Mouse (Mus musculus): ENCODE results near the gene Aldh1a7. TPM values are rescaled to one million over a fixed set of nuclear protein-coding genes. Genes with fewer than 3 reads are reported as not detected.
A peak's percentile ranks its signal among the peaks of the same experiment; 100 is the strongest.

The Aldh1a7 gene
- polyA plus RNA-seq (2015; fragmentation: Nextera tagmentation; extraction: Ambion mirVana): 0.88 and 1.1 TPM in 2 replicates

GRCm38 (mm10) chr19:20727381-20727780 is at the start of gene Aldh1a7:
Aldh1a7 (minus strand) TSS chr19:20727562.
- no peaks in the 10 kb centered on the region for H3K36me3 ChIP-seq (replicated peaks)
- no peak for ATAC-seq (replicated peaks)
- H3K4me3 ChIP-seq: no peak within 1 kb of the TSS
- H3K27me3 ChIP-seq (replicated peaks): no peaks in the 10 kb centered on the region
- H3K4me2 ChIP-seq: no peak within 1 kb of the TSS
- WGBS: 79% methylated on average over 2 of the region's 2 CpGs
- no peaks in the 10 kb centered on the region for H3K4me1 ChIP-seq
- H3K9ac ChIP-seq: no peak within 1 kb of the TSS
- H3K27ac ChIP-seq: no peak within 1 kb of the TSS
- H3K9me3 ChIP-seq: no peaks in the 10 kb centered on the region

- no peak for ATAC-seq (replicated peaks)
Measured at GRCm38 (mm10) chr19:20775681-20776080, 48.3 kb upstream of the Aldh1a7 start.

GRCm38 (mm10) chr19:20773941-20774340 is 46.6 kb upstream of the Aldh1a7 start:
- H3K4me2 ChIP-seq: no peak overlapping the region
- no peaks in the 10 kb centered on the region for H3K36me3 ChIP-seq (replicated peaks)
- H3K4me1 ChIP-seq: no peaks in the 10 kb centered on the region
- no peak overlapping the region for H3K4me3 ChIP-seq
- ATAC-seq (replicated peaks): no peak
- no peak overlapping the region for H3K9ac ChIP-seq
- H3K27ac ChIP-seq: no peak overlapping the region
- H3K9me3 ChIP-seq: no peaks in the 10 kb centered on the region
- whole genome bisulfite sequencing: 86% methylated on average over 7 of the region's 7 CpGs
- no peaks in the 10 kb centered on the region for H3K27me3 ChIP-seq (replicated peaks)

More at GRCm38 (mm10) chr19:20775681-20776080, 48.3 kb upstream of the Aldh1a7 start:
- WGBS: 72% methylated on average over 2 of the region's 2 CpGs
- Histone ChIP-seq H3K36me3 (replicated peaks) (no peaks in the 10 kb centered on the region), H3K4me3 (no peak overlapping the region), H3K9me3 (no peaks in the 10 kb centered on the region), H3K27ac (no peak overlapping the region), H3K9ac (no peak overlapping the region), H3K4me1 (no peaks in the 10 kb centered on the region), H3K27me3 (replicated peaks) (no peaks in the 10 kb centered on the region), H3K4me2 (no peak overlapping the region)

GRCm38 (mm10) chr19:20764214-20764613 is 36.9 kb upstream of the Aldh1a7 start:
- H3K9ac ChIP-seq: no peak overlapping the region
- WGBS: 15% methylated on average over 1 of the region's 1 CpGs
- ATAC-seq (replicated peaks): peak; percentile 94

GRCm38 (mm10) chr19:20761675-20762426 is 34.5 kb upstream of the Aldh1a7 start:
- 76% methylated on average over 4 of the region's 4 CpGs for WGBS
- no peak overlapping the region for H3K4me2 ChIP-seq
- H3K9ac ChIP-seq: no peak overlapping the region
- no peaks in the 10 kb centered on the region for H3K27me3 ChIP-seq (replicated peaks)
- H3K36me3 ChIP-seq (replicated peaks): no peaks in the 10 kb centered on the region
- no peak for ATAC-seq (replicated peaks)
- no peak overlapping the region for H3K4me3 ChIP-seq
- H3K9me3 ChIP-seq: no peaks in the 10 kb centered on the region
- no peak overlapping the region for H3K27ac ChIP-seq
- H3K4me1 ChIP-seq: no peaks in the 10 kb centered on the region

More at GRCm38 (mm10) chr19:20764214-20764613, 36.9 kb upstream of the Aldh1a7 start:
- no peak overlapping the region for H3K4me3 ChIP-seq
- H3K27me3 ChIP-seq (replicated peaks): no peaks in the 10 kb centered on the region
- H3K4me1 ChIP-seq: no peaks in the 10 kb centered on the region
- H3K4me2 ChIP-seq: no peak overlapping the region
- H3K27ac ChIP-seq: no peak overlapping the region
- H3K9me3 ChIP-seq: no peaks in the 10 kb centered on the region
- H3K36me3 ChIP-seq (replicated peaks): no peaks in the 10 kb centered on the region

GRCm38 (mm10) chr19:20761119-20761518 is 33.8 kb upstream of the Aldh1a7 start:
- Histone ChIP-seq H3K4me2 (no peak overlapping the region), H3K27ac (no peak overlapping the region), H3K9ac (no peak overlapping the region), H3K4me1 (no peaks in the 10 kb centered on the region), H3K4me3 (no peak overlapping the region), H3K9me3 (no peaks in the 10 kb centered on the region), H3K27me3 (replicated peaks) (no peaks in the 10 kb centered on the region), H3K36me3 (replicated peaks) (no peaks in the 10 kb centered on the region)
- 64% methylated on average over 3 of the region's 3 CpGs for WGBS
- no peak for ATAC-seq (replicated peaks)

- Histone ChIP-seq H3K9me3 (no peaks in the 10 kb centered on the region), H3K4me1 (no peaks in the 10 kb centered on the region), H3K27ac (no peak overlapping the region), H3K36me3 (replicated peaks) (no peaks in the 10 kb centered on the region), H3K27me3 (replicated peaks) (no peaks in the 10 kb centered on the region), H3K4me2 (no peak overlapping the region), H3K4me3 (no peak overlapping the region), H3K9ac (no peak overlapping the region)
- ATAC-seq (replicated peaks): no peak
- WGBS: 87% methylated on average over 1 of the region's 1 CpGs
Measured at GRCm38 (mm10) chr19:20744630-20745029, 17.3 kb upstream of the Aldh1a7 start.

GRCm38 (mm10) chr19:20728278-20728677 is 916 bp upstream of the Aldh1a7 start:
- 93% methylated on average over 1 of the region's 1 CpGs for WGBS
- H3K4me3 ChIP-seq: no peak overlapping the region
- H3K4me2 ChIP-seq: no peak overlapping the region

GRCm38 (mm10) chr19:20722913-20723312 is 4.4 kb downstream of the Aldh1a7 start:
- H3K9ac ChIP-seq: no peak overlapping the region
- no peak overlapping the region for H3K4me2 ChIP-seq
- no peaks in the 10 kb centered on the region for H3K4me1 ChIP-seq
- 87% methylated on average over 2 of the region's 2 CpGs for WGBS
- ATAC-seq (replicated peaks): no peak
- no peak overlapping the region for H3K27ac ChIP-seq
- H3K36me3 ChIP-seq (replicated peaks): no peaks in the 10 kb centered on the region
- no peaks in the 10 kb centered on the region for H3K9me3 ChIP-seq
- H3K27me3 ChIP-seq (replicated peaks): no peaks in the 10 kb centered on the region
- no peak overlapping the region for H3K4me3 ChIP-seq

More at GRCm38 (mm10) chr19:20728278-20728677, 916 bp upstream of the Aldh1a7 start:
- no peak for ATAC-seq (replicated peaks)
- Histone ChIP-seq H3K9ac (no peak overlapping the region), H3K36me3 (replicated peaks) (no peaks in the 10 kb centered on the region), H3K27me3 (replicated peaks) (no peaks in the 10 kb centered on the region), H3K4me1 (no peaks in the 10 kb centered on the region), H3K27ac (no peak overlapping the region), H3K9me3 (no peaks in the 10 kb centered on the region)

- Histone ChIP-seq H3K4me1 (no peaks in the 10 kb centered on the region), H3K27me3 (replicated peaks) (no peaks in the 10 kb centered on the region), H3K27ac (no peak overlapping the region), H3K36me3 (replicated peaks) (no peaks in the 10 kb centered on the region), H3K4me3 (no peak overlapping the region), H3K9ac (no peak overlapping the region), H3K4me2 (no peak overlapping the region), H3K9me3 (no peaks in the 10 kb centered on the region)
- no peak for ATAC-seq (replicated peaks)
- 93% methylated on average over 2 of the region's 2 CpGs for whole genome bisulfite sequencing
Measured at GRCm38 (mm10) chr19:20720298-20720697, 7.1 kb downstream of the Aldh1a7 start.

- Histone ChIP-seq H3K9ac (no peak overlapping the region), H3K27ac (no peak overlapping the region), H3K4me3 (no peak overlapping the region), H3K4me1 (no peaks in the 10 kb centered on the region), H3K9me3 (no peaks in the 10 kb centered on the region), H3K27me3 (replicated peaks) (no peaks in the 10 kb centered on the region), H3K4me2 (no peak overlapping the region), H3K36me3 (replicated peaks) (no peaks in the 10 kb centered on the region)
- 82% methylated on average over 3 of the region's 3 CpGs for WGBS
- ATAC-seq (replicated peaks): no peak
Measured at GRCm38 (mm10) chr19:20715617-20716016, 11.7 kb downstream of the Aldh1a7 start.

GRCm38 (mm10) chr19:20715093-20715492 is 12.3 kb downstream of the Aldh1a7 start:
- ATAC-seq (replicated peaks): no peak
- Histone ChIP-seq H3K27ac (no peak overlapping the region), H3K27me3 (replicated peaks) (no peaks in the 10 kb centered on the region), H3K36me3 (replicated peaks) (no peaks in the 10 kb centered on the region), H3K4me2 (no peak overlapping the region), H3K9me3 (no peaks in the 10 kb centered on the region), H3K9ac (no peak overlapping the region), H3K4me3 (no peak overlapping the region), H3K4me1 (no peaks in the 10 kb centered on the region)
- WGBS: 90% methylated on average over 1 of the region's 1 CpGs

GRCm38 (mm10) chr19:20714543-20714942 is 12.8 kb downstream of the Aldh1a7 start:
- no peaks in the 10 kb centered on the region for H3K36me3 ChIP-seq (replicated peaks)
- no peak for ATAC-seq (replicated peaks)
- WGBS: 91% methylated on average over 4 of the region's 4 CpGs

More at GRCm38 (mm10) chr19:20714543-20714942, 12.8 kb downstream of the Aldh1a7 start:
- no peaks in the 10 kb centered on the region for H3K4me1 ChIP-seq
- H3K9me3 ChIP-seq: no peaks in the 10 kb centered on the region
- H3K9ac ChIP-seq: no peak overlapping the region
- H3K4me3 ChIP-seq: no peak overlapping the region
- H3K4me2 ChIP-seq: no peak overlapping the region
- H3K27ac ChIP-seq: no peak overlapping the region
- H3K27me3 ChIP-seq (replicated peaks): no peaks in the 10 kb centered on the region
